Mouse (Mus musculus) kidney, postnatal 25 days (tissue): ENCODE results near the gene Gm5938.

Source experiments
- DNase-seq, 2 experiments: peaks; one replicate each; pipeline ENCODE4 v3.0.0; 2021; ENCODE audit warnings: mixed read lengths in 2 of 2

Gm5938 gene

DNA sequence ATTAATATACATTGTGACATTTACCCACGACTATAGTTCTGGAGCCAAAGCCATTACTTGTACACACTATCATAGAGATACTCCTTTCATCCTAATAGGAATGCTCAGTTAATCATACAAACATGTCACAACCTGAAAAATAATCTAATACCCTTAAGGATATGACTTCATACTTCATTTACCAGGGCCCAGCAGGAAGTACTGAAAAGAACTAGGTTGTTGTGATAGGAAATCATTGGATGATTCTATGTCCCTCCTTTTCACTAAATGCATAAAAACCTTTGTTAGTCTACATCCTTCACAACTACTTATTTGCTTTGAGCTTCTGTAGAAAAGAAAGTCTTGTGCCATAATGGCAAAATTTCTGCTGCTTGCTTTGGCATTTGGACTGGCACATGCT is at the start of gene Gm5938:
TSS of gene Gm5938 (plus strand) at position 301 of the 400 bp plus-strand sequence.
- no peak for DNase-seq

DNA sequence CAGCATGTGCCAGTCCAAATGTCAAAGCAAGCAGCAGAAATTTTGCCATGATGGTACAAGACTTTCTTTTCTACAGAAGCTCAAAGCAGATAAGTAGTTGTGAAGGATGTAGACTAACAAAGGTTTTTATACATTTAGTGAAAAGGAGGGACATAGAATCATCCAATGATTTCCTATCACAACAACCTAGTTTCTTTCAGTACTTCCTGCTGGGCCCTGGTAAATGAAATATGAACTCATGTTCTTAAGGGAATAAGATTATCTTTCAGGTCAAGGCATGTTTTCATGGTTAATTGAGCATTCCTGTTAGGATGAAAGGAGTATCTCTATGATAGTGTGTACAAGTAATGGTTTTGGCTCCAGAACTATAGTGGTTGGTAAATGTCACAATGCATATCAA is 34.0 kb upstream of the Gm5938 start, which contains the start of gene Obp1a:
TSS of gene Obp1a (minus strand) at position 101 of the 400 bp plus-strand sequence.
- no peak for DNase-seq
